Mouse (Mus musculus) stomach, postnatal 0 days (tissue): Measurements from ENCODE around the gene Wwox. TPM values are rescaled to one million over a fixed set of nuclear protein-coding genes. Genes with fewer than 3 reads are reported as not detected.

Experiments
- ATAC-seq: fragments of 200-750 bp; cut with Nextera tagmentation; 2 replicates; pipeline ENCODE4 v1.8.0; 2017; ENCODE audit not compliant: low FRiP score, low TSS enrichment
- DNase-seq: peaks from one replicate; pipeline ENCODE4 v3.0.0-alpha.2; 2016; ENCODE audit warnings: low spot score
- H3K27ac ChIP-seq: fragments of 300-500 bp; sonication (generic); replicated peaks from 2 replicates; pipeline ENCODE4 v1.5.1; 2014; ENCODE audit warnings: mild to moderate bottlenecking, control low read depth
- H3K27me3 ChIP-seq: fragments of 300-500 bp; sonication (generic); 2 replicates; pipeline ENCODE4 v1.6.1; 2014; ENCODE audit warnings: low read length; ENCODE audit not compliant: control insufficient read depth, insufficient read depth
- H3K36me3 ChIP-seq: fragments of 300-500 bp; sonication (generic); 2 replicates; pipeline ENCODE4 v1.6.1; 2014; ENCODE audit warnings: low read length, mixed read lengths; ENCODE audit not compliant: control insufficient read depth, insufficient read depth
- H3K4me1 ChIP-seq: fragments of 300-500 bp; sonication (generic); replicated peaks from 2 replicates; pipeline ENCODE4 v1.6.1; 2014; ENCODE audit warnings: antibody characterized with exemption; ENCODE audit not compliant: control insufficient read depth, insufficient read depth
- H3K4me2 ChIP-seq: fragments of 300-500 bp; sonication (generic); replicated peaks from 2 replicates; pipeline ENCODE4 v1.6.1; 2014; ENCODE audit warnings: low read depth, mild to moderate bottlenecking, control low read depth, moderate library complexity
- H3K4me3 ChIP-seq: fragments of 300-500 bp; sonication (generic); 2 replicates; pipeline ENCODE4 v1.5.1; 2014; ENCODE audit warnings: low read depth, low read length, control low read depth
- H3K9ac ChIP-seq: fragments of 300-500 bp; sonication (generic); 2 replicates; pipeline ENCODE4 v1.6.1; 2014; ENCODE audit warnings: mild to moderate bottlenecking, low read length, control low read depth, mixed read lengths
- H3K9me3 ChIP-seq: fragments of 300-500 bp; sonication (generic); 2 replicates; pipeline ENCODE4 v1.6.1; 2016; ENCODE audit warnings: low read length; ENCODE audit not compliant: control insufficient read depth
- CTCF ChIP-seq: IDR thresholded peaks from 2 replicates; pipeline ENCODE4 v1.5.1; 2016; ENCODE audit warnings: antibody characterized with exemption, low read depth, mild to moderate bottlenecking, moderate library complexity
- EP300 ChIP-seq: optimal IDR thresholded peaks from 2 replicates; pipeline ENCODE3; 2016; ENCODE audit warnings: antibody characterized with exemption
- WGBS: fragments of 180-500 bp; shearing (Covaris S2); extraction: QIAGEN DNeasy Blood & Tissue Kit; methylation state at CpG from one replicate; pipeline ENCODE4 v1.1.7; 2014; 5-methylcytosine and 5-hydroxymethylcytosine counted together
- polyA plus RNA-seq: library from polyadenylated mRNA; unstranded; fragments of >200 nt; fragmentation: Nextera tagmentation; extraction: Ambion mirVana; gene quantifications from 2 replicates; pipeline ENCODE4 v1.2.1, GENCODE M21; 2015

Wwox gene
- polyA plus RNA-seq, 1 experiment from 2014 or later: 9.2 TPM

DNA sequence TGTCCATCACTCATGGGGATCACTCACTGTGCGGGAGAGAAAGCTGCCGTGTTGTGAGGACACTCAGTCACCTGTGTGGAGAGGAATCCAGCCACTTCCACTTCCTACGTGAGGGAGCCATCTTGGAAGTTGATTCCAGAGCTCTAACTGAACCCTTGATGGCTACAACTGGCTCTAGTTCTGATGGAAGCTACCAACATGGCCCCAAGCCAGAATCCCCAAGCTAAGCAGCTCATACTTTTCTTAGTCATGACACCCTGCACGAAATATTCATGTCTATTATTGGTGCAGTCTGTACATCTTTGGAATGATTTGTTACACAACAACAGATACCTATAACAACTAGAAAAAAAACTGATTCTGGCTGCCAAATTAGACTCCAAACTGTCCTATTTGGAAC is 523.8 kb downstream of the Wwox start:
- H3K9ac ChIP-seq: no peak overlapping the region
- no peak for ATAC-seq
- DNase-seq: no peak
- no peak overlapping the region for H3K4me2 ChIP-seq
- H3K9me3 ChIP-seq: no peaks in the 10 kb centered on the region
- 81% methylated on average over 4 of the region's 4 CpGs for WGBS
- H3K4me3 ChIP-seq: no peak overlapping the region
- no peaks in the 10 kb centered on the region for H3K27me3 ChIP-seq
- TF ChIP-seq CTCF: no peak
- TF ChIP-seq EP300: no peak
- H3K36me3 ChIP-seq: no peaks in the 10 kb centered on the region
- no peaks in the 10 kb centered on the region for H3K4me1 ChIP-seq
- H3K27ac ChIP-seq: no peak overlapping the region

DNA sequence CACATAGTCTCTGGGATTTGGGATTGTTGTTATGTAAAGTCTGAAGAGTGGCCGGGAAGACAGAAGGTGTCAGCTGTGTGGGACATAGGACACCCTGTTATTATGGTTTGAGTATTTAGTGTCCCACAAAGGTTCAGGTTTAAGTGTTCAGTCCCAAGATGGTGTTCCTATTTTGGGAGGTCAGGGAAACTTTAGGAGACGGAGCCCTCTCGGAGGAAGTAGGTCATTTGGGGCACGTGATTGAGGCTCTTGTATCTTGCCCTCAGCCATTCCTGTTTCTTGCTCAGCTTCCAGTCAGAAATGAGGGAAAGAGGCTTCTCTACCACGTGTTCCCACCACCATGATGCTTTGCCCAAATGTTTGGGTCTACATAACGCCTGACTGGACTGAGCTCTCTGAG is 524.8 kb downstream of the Wwox start:
- Histone ChIP-seq H3K27me3 (no peaks in the 10 kb centered on the region), H3K36me3 (no peaks in the 10 kb centered on the region), H3K9me3 (no peaks in the 10 kb centered on the region), H3K27ac (no peak overlapping the region), H3K4me2 (no peak overlapping the region), H3K9ac (no peak overlapping the region), H3K4me1 (no peaks in the 10 kb centered on the region), H3K4me3 (no peak overlapping the region)
- 92% methylated on average over 6 of the region's 6 CpGs for WGBS
- DNase-seq (no peak), ATAC-seq (no peak)
- TF ChIP-seq EP300 (no peak), CTCF (no peak)

DNA sequence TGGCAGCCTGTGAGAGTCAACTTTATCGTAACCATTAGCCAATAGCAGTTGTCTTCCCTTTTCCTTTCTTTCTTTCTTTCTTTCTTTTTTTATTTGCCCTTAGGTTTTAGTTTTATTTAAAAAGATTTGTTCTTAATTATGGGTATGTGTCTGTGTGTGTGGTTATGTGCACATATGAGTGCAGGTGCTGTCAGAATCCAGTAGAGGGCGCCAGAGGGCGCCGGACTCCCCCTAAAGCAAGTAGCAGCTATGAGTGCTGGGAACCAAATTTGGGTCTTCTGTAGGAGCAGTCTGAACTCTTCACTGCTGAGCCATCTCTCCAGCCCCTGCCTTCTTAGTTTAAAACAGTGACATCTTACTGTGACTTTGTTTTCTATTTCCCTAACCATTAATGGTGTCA is 529.4 kb downstream of the Wwox start:
- Histone ChIP-seq H3K4me3 (no peak overlapping the region), H3K9me3 (no peaks in the 10 kb centered on the region), H3K4me2 (no peak overlapping the region), H3K4me1 (no peaks in the 10 kb centered on the region), H3K27me3 (no peaks in the 10 kb centered on the region), H3K9ac (no peak overlapping the region), H3K36me3 (no peaks in the 10 kb centered on the region), H3K27ac (no peak overlapping the region)
- ATAC-seq (no peak), DNase-seq (no peak)
- TF ChIP-seq EP300: no peak
- peak; percentile 27; the same call in 1 of the 2 replicates for TF ChIP-seq CTCF
- 85% methylated on average over 4 of the region's 4 CpGs for WGBS

DNA sequence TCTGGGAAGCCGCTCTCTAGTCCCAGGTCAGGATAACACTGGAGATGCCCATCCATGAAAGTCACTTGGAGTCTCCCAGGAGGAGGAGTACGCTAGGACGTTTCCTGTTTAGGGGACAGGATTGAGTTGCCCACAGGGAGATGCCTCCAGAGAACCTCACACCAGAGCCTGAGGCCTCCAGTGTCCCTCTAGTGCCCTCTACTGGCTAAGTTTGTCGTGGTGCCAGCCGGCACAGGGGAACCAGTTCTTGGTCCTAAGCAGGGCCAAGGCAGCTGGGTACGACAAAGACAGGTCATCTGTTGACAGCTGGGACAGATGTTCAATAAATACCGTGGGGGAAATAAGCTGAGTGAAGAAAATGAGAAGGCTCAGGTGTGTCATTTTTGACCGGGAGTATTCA is 531.9 kb downstream of the Wwox start:
- TF ChIP-seq CTCF (peak; percentile 92), EP300 (no peak)
- Histone ChIP-seq H3K4me3 (no peak overlapping the region), H3K9ac (no peak overlapping the region), H3K27ac (no peak overlapping the region), H3K4me1 (no peaks in the 10 kb centered on the region), H3K27me3 (no peaks in the 10 kb centered on the region), H3K36me3 (no peaks in the 10 kb centered on the region), H3K9me3 (no peaks in the 10 kb centered on the region), H3K4me2 (no peak overlapping the region)
- ATAC-seq: peak; percentile 63; the same call in 1 of the 2 replicates
- WGBS: 41% methylated on average over 8 of the region's 8 CpGs
- DNase-seq: peak; percentile 72

DNA sequence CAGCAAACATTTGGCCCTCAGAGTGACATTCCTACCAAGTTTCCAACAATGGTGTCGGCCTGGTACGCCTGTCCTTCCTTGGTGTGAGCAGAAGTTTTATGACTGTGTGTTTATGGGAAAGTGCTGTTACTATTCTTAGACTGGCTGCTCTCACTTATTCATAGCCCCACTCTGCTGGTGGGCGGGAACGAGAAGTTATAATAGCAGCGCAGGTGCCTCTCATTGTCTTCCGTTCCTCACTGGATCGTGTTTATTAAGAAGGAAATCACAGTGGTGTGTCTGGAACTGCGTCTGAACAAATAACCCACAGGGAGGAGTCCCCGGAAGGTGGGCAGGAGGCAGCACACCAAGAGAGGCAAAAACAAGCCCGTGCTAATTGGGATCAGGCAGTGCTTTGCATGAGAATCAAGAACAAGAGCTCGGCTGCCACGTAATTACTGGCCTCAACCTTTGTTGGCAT is 533.6 kb downstream of the Wwox start:
- Histone ChIP-seq H3K36me3 (no peaks in the 10 kb centered on the region), H3K27ac (no peak overlapping the region), H3K27me3 (no peaks in the 10 kb centered on the region), H3K4me2 (no peak overlapping the region), H3K9ac (no peak overlapping the region), H3K9me3 (no peaks in the 10 kb centered on the region), H3K4me3 (no peak overlapping the region), H3K4me1 (no peaks in the 10 kb centered on the region)
- DNase-seq: no peak
- no peak for TF ChIP-seq CTCF
- no peak for TF ChIP-seq EP300
- ATAC-seq: no peak
- WGBS: 39% methylated on average over 12 of the region's 12 CpGs

DNA sequence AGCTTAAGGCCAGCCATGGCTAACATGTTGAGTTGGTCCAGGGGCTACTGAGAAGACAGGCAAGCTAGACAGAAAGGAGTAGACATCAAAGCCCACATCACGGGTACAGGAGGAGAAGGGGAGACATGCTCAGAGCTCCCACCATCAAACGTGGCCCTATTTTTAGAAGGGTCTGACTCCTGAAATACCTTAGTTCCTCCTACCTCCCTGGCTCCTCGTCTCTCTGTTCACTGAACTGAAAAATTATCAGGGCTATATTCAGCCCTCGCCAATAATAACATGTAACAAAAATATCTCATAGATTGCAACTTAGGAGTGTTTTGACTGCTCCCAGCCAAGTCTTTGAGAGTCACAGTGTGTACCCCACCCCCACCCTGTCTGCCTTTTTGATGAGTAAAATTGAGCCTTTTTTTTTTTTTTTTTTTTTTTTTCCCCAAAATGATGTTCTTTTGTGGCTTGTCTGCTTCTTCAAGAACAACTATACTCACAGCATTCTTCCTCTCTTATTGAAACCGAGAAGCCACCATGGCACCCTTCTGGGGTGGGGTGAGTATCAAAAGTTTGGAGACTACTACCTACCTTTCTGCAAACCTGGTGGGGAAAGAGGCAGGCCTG is 535.0 kb downstream of the Wwox start:
- WGBS: 70% methylated on average over 5 of the region's 5 CpGs
- Histone ChIP-seq H3K4me3 (no peak overlapping the region), H3K9me3 (no peaks in the 10 kb centered on the region), H3K27me3 (no peaks in the 10 kb centered on the region), H3K4me2 (no peak overlapping the region), H3K27ac (no peak overlapping the region), H3K9ac (no peak overlapping the region), H3K36me3 (no peaks in the 10 kb centered on the region), H3K4me1 (no peaks in the 10 kb centered on the region)
- no peak for DNase-seq
- no peak for TF ChIP-seq CTCF
- no peak for TF ChIP-seq EP300
- ATAC-seq: no peak
